Mouse (Mus musculus): ENCODE measurements at regions not wholly inside any gene's neighbourhood (a gene's known extent, or its start where the extent isn't known, plus 50 kb on each side); places are given as distances from the start of the nearest gene placed in this dataset.
A peak's percentile ranks its signal among the peaks of the same experiment; 100 is the strongest.
"Not testable (repeated sequence)": the region's sequence is repeated elsewhere in the genome, so short reads cannot be mapped to it uniquely, and the experiment has no call there.

DNA sequence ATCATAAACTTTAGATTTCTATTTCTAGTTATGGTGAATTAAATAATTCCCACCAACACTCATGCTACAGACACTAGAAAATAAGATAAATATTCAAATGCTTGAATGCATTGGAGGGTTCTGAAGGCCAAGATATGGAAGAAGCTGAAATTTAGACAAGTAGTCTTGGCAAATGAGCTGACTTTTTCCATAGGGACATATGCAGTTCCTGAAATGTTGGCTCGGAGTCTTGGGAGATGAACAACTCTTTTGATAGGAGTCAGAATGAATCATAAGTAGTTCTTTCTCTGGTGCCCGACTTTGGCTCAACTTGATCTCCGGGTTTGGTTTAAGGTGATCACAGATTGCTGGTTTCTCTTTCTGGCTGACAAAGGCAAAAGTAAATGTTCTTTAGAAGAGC is 574.7 kb upstream of the Mms22l start:
- H3K4me1 ChIP-seq (ENCODE audit: control insufficient read depth, insufficient read depth, low read length): no peaks in the 10 kb centered on the region
- H3K4me2 ChIP-seq (ENCODE audit: low read length): no peak overlapping the region
- DNase-seq (ENCODE audit: low spot score): peak; percentile 13
- no peaks in the 10 kb centered on the region for H3K27me3 ChIP-seq (replicated peaks; ENCODE audit: control insufficient read depth, insufficient read depth, low read length)
- no peak overlapping the region for H3K27ac ChIP-seq (ENCODE audit: low read depth, low read length)
- WGBS: 86% methylated on average over 3 of the region's 3 CpGs
- H3K4me3 ChIP-seq (ENCODE audit: low read depth, low read length): no peak overlapping the region
- H3K9ac ChIP-seq (ENCODE audit: low read length): no peak overlapping the region
- ATAC-seq: no peak
- H3K9me3 ChIP-seq (replicated peaks; ENCODE audit: control insufficient read depth, low read length): no peaks in the 10 kb centered on the region
- no peaks in the 10 kb centered on the region for H3K36me3 ChIP-seq (ENCODE audit: control insufficient read depth, insufficient read depth, low read length)

DNA sequence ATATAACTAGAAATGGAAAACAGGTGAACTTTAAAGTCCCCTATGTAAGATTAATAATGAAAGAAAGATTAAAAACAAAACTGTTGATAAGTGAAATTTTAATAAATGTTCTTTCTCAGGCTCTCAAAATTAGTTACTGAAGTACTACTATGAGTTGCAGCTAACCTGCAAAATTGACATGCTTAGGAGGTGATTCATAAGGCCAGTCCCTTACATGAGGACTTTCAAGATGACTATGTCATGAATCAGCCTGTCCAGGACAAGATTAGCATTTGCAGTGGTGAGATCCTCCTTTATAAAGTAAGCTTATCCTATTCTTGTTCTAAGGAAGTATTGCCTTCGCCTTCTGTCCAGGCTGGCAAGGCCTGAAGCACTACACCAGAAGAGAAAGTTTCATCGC is 542.1 kb upstream of the Mms22l start:
- H3K9me3 ChIP-seq (replicated peaks; ENCODE audit: control insufficient read depth, low read length): no peaks in the 10 kb centered on the region
- no peak overlapping the region for H3K4me2 ChIP-seq (ENCODE audit: low read length)
- no peak overlapping the region for H3K27ac ChIP-seq (ENCODE audit: low read depth, low read length)
- H3K4me1 ChIP-seq (ENCODE audit: control insufficient read depth, insufficient read depth, low read length): no peaks in the 10 kb centered on the region
- H3K4me3 ChIP-seq (ENCODE audit: low read depth, low read length): no peak overlapping the region
- DNase-seq (ENCODE audit: low spot score) (no peak), ATAC-seq (no peak)
- WGBS: 97% methylated on average over 2 of the region's 2 CpGs
- H3K9ac ChIP-seq (ENCODE audit: low read length): no peak overlapping the region
- H3K36me3 ChIP-seq (ENCODE audit: control insufficient read depth, insufficient read depth, low read length): no peaks in the 10 kb centered on the region
- H3K27me3 ChIP-seq (replicated peaks; ENCODE audit: control insufficient read depth, insufficient read depth, low read length): no peaks in the 10 kb centered on the region

DNA sequence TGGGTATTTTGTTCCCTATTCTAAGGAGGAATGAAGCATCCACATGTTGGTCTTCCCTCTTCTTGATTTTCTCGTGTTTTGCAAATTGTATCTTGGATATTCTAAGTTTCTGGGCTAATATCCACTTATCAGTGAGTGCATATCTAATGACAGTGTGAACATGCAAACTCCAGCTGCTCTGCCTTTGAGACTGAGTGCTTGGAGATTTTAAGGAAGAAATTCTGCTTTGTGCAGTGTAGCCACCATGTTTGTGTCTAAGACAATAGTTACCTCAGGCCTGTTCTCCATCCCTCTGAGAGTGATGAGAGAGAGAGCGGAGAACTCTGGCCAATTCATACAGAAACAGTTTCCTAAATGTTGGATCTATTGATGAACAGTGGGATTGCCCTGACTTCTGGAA is 514.1 kb upstream of the Mms22l start:
- 90% methylated on average over 2 of the region's 2 CpGs for WGBS
- not testable (repeated sequence) for H3K9ac ChIP-seq (ENCODE audit: low read length); H3K9me3 ChIP-seq (replicated peaks; ENCODE audit: control insufficient read depth, low read length); DNase-seq (ENCODE audit: low spot score); H3K4me2 ChIP-seq (ENCODE audit: low read length); H3K36me3 ChIP-seq (ENCODE audit: control insufficient read depth, insufficient read depth, low read length); H3K4me3 ChIP-seq (ENCODE audit: low read depth, low read length); ATAC-seq; H3K27me3 ChIP-seq (replicated peaks; ENCODE audit: control insufficient read depth, insufficient read depth, low read length)
- Histone ChIP-seq H3K4me1 (ENCODE audit: control insufficient read depth, insufficient read depth, low read length) (peaks cover 16% of the 10 kb centered on the region; the same call in 1 of the 2 replicates), H3K27ac (ENCODE audit: low read depth, low read length) (peak overlapping the region; percentile 90)

DNA sequence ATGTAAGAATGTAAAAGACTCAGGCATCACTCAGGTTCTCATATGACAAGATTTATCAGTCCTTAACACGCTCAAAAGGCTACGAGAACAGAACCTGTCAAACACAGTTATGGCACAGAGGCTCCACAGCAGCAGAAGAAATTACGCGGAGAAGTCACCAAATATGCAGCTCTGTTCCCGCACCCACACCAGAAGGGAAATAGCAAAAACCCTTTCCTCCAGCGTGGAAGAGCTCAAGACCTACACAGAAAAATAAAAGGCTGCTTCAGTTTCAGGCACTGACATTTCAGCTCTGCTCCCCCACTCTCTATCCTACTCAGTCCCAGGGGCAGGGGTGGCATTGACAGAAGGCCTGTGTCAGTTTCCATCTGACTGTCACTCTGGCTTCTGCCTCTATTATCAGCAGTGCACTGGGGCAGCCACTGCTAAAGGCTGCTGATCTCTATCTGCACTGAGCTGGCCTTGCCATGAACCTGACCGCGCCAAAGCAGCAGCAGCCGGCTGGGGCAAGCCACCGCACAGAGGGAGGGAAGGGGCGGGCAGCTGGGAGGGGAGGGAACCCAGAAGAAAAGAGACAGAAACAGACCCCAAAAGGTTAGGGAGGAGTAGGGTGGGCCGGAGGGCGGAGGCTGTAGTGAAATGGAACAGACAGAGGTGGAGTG is 513.3 kb upstream of the Mms22l start:
- Histone ChIP-seq H3K27ac (ENCODE audit: low read depth, low read length) (peak overlapping the region; percentile 90), H3K4me1 (ENCODE audit: control insufficient read depth, insufficient read depth, low read length) (peaks cover 16% of the 10 kb centered on the region; the same call in 1 of the 2 replicates), H3K4me2 (ENCODE audit: low read length) (peak overlapping the region; percentile 43), H3K4me3 (ENCODE audit: low read depth, low read length) (peak overlapping the region; percentile 8; the same call in 1 of the 2 replicates), H3K36me3 (ENCODE audit: control insufficient read depth, insufficient read depth, low read length) (no peaks in the 10 kb centered on the region), H3K9ac (ENCODE audit: low read length) (peak overlapping the region; percentile 51), H3K9me3 (replicated peaks; ENCODE audit: control insufficient read depth, low read length) (no peaks in the 10 kb centered on the region), H3K27me3 (replicated peaks; ENCODE audit: control insufficient read depth, insufficient read depth, low read length) (no peaks in the 10 kb centered on the region)
- WGBS: 18% methylated on average over 13 of the region's 13 CpGs
- DNase-seq (ENCODE audit: low spot score) (peak; percentile 83), ATAC-seq (peak; percentile 92)

DNA sequence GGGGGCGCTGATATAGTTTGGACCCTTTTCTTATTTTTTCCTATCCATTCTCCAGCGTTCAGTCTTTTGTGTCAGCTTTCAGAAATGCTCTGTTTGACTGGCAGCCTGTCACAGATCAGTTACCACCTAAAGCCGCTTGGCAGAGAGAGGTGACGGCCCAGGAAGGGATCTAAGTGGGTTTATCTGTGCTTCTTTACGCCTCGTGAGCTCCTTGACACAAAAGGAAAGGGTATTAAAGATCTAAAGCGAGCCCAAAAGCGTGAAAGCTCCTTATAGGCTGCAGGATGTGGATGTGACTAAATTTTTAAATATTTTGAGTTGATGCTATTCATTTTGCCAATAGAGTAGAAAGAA is 512.8 kb upstream of the Mms22l start:
- 1% methylated on average over 8 of the region's 8 CpGs for WGBS
- Histone ChIP-seq H3K4me2 (ENCODE audit: low read length) (peak overlapping the region; percentile 43), H3K27me3 (replicated peaks; ENCODE audit: control insufficient read depth, insufficient read depth, low read length) (no peaks in the 10 kb centered on the region), H3K4me3 (ENCODE audit: low read depth, low read length) (peak overlapping the region; percentile 8; the same call in 1 of the 2 replicates), H3K27ac (ENCODE audit: low read depth, low read length) (peak overlapping the region; percentile 90), H3K9me3 (replicated peaks; ENCODE audit: control insufficient read depth, low read length) (no peaks in the 10 kb centered on the region), H3K9ac (ENCODE audit: low read length) (peak overlapping the region; percentile 51; the same call in 1 of the 2 replicates), H3K4me1 (ENCODE audit: control insufficient read depth, insufficient read depth, low read length) (peaks cover 16% of the 10 kb centered on the region; the same call in 1 of the 2 replicates), H3K36me3 (ENCODE audit: control insufficient read depth, insufficient read depth, low read length) (no peaks in the 10 kb centered on the region)
- peak; percentile 89 for ATAC-seq
- no peak for DNase-seq (ENCODE audit: low spot score)

DNA sequence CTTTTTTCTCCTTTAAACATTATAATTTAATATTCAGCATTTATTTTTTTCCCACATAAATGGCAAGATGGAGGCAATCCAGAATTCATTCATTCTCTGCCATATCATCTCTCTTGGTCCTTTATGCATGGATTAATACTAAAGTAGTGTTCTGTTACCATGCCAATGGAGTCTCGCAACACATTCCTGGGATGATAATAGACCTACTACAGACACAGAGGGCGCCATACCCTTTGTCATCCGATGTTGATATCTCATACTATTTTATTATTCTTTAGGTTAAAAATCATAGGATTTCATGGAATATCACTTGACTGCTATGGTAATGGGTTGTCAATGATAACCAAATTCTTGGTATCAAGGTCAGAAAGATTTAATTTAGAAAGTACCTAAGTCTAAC is 512.2 kb upstream of the Mms22l start:
- Histone ChIP-seq H3K9ac (ENCODE audit: low read length) (no peak overlapping the region), H3K4me3 (ENCODE audit: low read depth, low read length) (no peak overlapping the region), H3K27ac (ENCODE audit: low read depth, low read length) (no peak overlapping the region), H3K4me2 (ENCODE audit: low read length) (no peak overlapping the region), H3K4me1 (ENCODE audit: control insufficient read depth, insufficient read depth, low read length) (peaks cover 16% of the 10 kb centered on the region; the same call in 1 of the 2 replicates), H3K9me3 (replicated peaks; ENCODE audit: control insufficient read depth, low read length) (no peaks in the 10 kb centered on the region), H3K36me3 (ENCODE audit: control insufficient read depth, insufficient read depth, low read length) (no peaks in the 10 kb centered on the region), H3K27me3 (replicated peaks; ENCODE audit: control insufficient read depth, insufficient read depth, low read length) (no peaks in the 10 kb centered on the region)
- ATAC-seq (no peak), DNase-seq (ENCODE audit: low spot score) (peak; percentile 49)
- 65% methylated on average over 3 of the region's 3 CpGs for WGBS

- peaks cover 16% of the 10 kb centered on the region; the same call in 1 of the 2 replicates for H3K4me1 ChIP-seq (ENCODE audit: control insufficient read depth, insufficient read depth, low read length)
- ATAC-seq (no peak), DNase-seq (ENCODE audit: low spot score) (peak; percentile 21)
- no peaks in the 10 kb centered on the region for H3K27me3 ChIP-seq (replicated peaks; ENCODE audit: control insufficient read depth, insufficient read depth, low read length)
- H3K9me3 ChIP-seq (replicated peaks; ENCODE audit: control insufficient read depth, low read length): no peaks in the 10 kb centered on the region
- 29% methylated on average over 4 of the region's 4 CpGs for WGBS
- no peak overlapping the region for H3K27ac ChIP-seq (ENCODE audit: low read depth, low read length)
- H3K9ac ChIP-seq (ENCODE audit: low read length): no peak overlapping the region
- no peak overlapping the region for H3K4me2 ChIP-seq (ENCODE audit: low read length)
- no peaks in the 10 kb centered on the region for H3K36me3 ChIP-seq (ENCODE audit: control insufficient read depth, insufficient read depth, low read length)
- no peak overlapping the region for H3K4me3 ChIP-seq (ENCODE audit: low read depth, low read length)
Measured at GRCm38 (mm10) chr4:23985956-23986355, 510.3 kb upstream of the Mms22l start.

- 14% methylated on average over 3 of the region's 3 CpGs for WGBS
- H3K9me3 ChIP-seq (replicated peaks; ENCODE audit: control insufficient read depth, low read length): no peaks in the 10 kb centered on the region
- H3K4me3 ChIP-seq (ENCODE audit: low read depth, low read length): no peak overlapping the region
- H3K27me3 ChIP-seq (replicated peaks; ENCODE audit: control insufficient read depth, insufficient read depth, low read length): no peaks in the 10 kb centered on the region
- no peaks in the 10 kb centered on the region for H3K36me3 ChIP-seq (ENCODE audit: control insufficient read depth, insufficient read depth, low read length)
- H3K4me1 ChIP-seq (ENCODE audit: control insufficient read depth, insufficient read depth, low read length): peaks cover 9% of the 10 kb centered on the region; the same call in 1 of the 2 replicates
- ATAC-seq (peak; percentile 43), DNase-seq (ENCODE audit: low spot score) (no peak)
- peak overlapping the region; percentile 10 for H3K27ac ChIP-seq (ENCODE audit: low read depth, low read length)
- no peak overlapping the region for H3K4me2 ChIP-seq (ENCODE audit: low read length)
- no peak overlapping the region for H3K9ac ChIP-seq (ENCODE audit: low read length)
Measured at GRCm38 (mm10) chr4:23993823-23994222, 502.4 kb upstream of the Mms22l start.

GRCm38 (mm10) chr4:23994261-23994965 is 501.8 kb upstream of the Mms22l start:
- Histone ChIP-seq H3K4me3 (ENCODE audit: low read depth, low read length) (no peak overlapping the region), H3K4me2 (ENCODE audit: low read length) (no peak overlapping the region), H3K4me1 (ENCODE audit: control insufficient read depth, insufficient read depth, low read length) (peaks cover 9% of the 10 kb centered on the region; the same call in 1 of the 2 replicates), H3K9me3 (replicated peaks; ENCODE audit: control insufficient read depth, low read length) (no peaks in the 10 kb centered on the region), H3K36me3 (ENCODE audit: control insufficient read depth, insufficient read depth, low read length) (no peaks in the 10 kb centered on the region), H3K9ac (ENCODE audit: low read length) (no peak overlapping the region), H3K27me3 (replicated peaks; ENCODE audit: control insufficient read depth, insufficient read depth, low read length) (no peaks in the 10 kb centered on the region), H3K27ac (ENCODE audit: low read depth, low read length) (peak overlapping the region; percentile 10)
- WGBS: 3% methylated on average over 4 of the region's 4 CpGs
- peak; percentile 87 for ATAC-seq
- peak; percentile 62 for DNase-seq (ENCODE audit: low spot score)
